In genomic region chr16:6889221-6889620, GRCm38 (mm10) we compare ENCODE assay signal across 11 mouse cellular contexts.
A peak's percentile ranks its signal among the peaks of the same experiment; 100 is the strongest.
DNase-seq lines count a peak whose midpoint lies in the region; ATAC-seq and TF ChIP-seq lines count a peak whose summit lies in the region.
"Had no signal": no experiment of that assay in that cellular context is flagged by ENCODE, and none has a peak within 500 bp of the region (broad histone marks: within the 10 kb centered on the region; RNA-seq: fewer than 3 reads in every experiment).

No protein-coding gene starts in this region.

- TF ChIP-seq CTCF in kidney, adult 2 months (conservative IDR thresholded peaks at IDR 0.05; ENCODE audit: insufficient read depth, insufficient read length, low read depth, low read length), result no peak

- WGBS in kidney, adult 2 months, result 6% methylated on average over 4 of the region's 4 CpGs
- 35% methylated on average over 4 of the region's 4 CpGs for WGBS in lung, embryonic 16.5 days
- WGBS in midbrain, embryonic 10.5 days, result 87% methylated on average over 4 of the region's 4 CpGs

- no peaks in the 10 kb centered on the region for H3K27me3 ChIP-seq in kidney, adult 2 months (replicated peaks; ENCODE audit: control insufficient read depth, insufficient read depth, low read length)
- no peaks in the 10 kb centered on the region for H3K27me3 ChIP-seq in lung, embryonic 16.5 days (ENCODE audit: control insufficient read depth, insufficient read depth, low read depth, low read length)
- H3K27me3 ChIP-seq in midbrain, embryonic 10.5 days (ENCODE audit: low read depth, poor library complexity, severe bottlenecking), result no peaks in the 10 kb centered on the region
- H3K27me3 ChIP-seq: neural tube, embryonic 15.5 days had no signal

- no peak overlapping the region for H3K4me2 ChIP-seq in lung, embryonic 16.5 days (ENCODE audit: low read depth, low read length)
- H3K4me2 ChIP-seq: neural tube, embryonic 15.5 days had no signal

- peak; percentile 69; the same call in 1 of the 2 replicates for ATAC-seq in lung, embryonic 16.5 days (ENCODE audit: low read depth)

- H3K36me3 ChIP-seq in kidney, adult 2 months (ENCODE audit: control insufficient read depth, insufficient read depth, low read length), result no peaks in the 10 kb centered on the region
- H3K36me3 ChIP-seq in lung, embryonic 16.5 days (ENCODE audit: control insufficient read depth, insufficient read depth, low read length), result no peaks in the 10 kb centered on the region
- H3K36me3 ChIP-seq in midbrain, embryonic 10.5 days, result no peaks in the 10 kb centered on the region
- H3K36me3 ChIP-seq: G1E; neural tube, embryonic 15.5 days had no signal

- H3K4me3 ChIP-seq in kidney, adult 2 months (ENCODE audit: insufficient read depth, low read depth, low read length), result no peak overlapping the region
- no peak overlapping the region for H3K4me3 ChIP-seq in lung, embryonic 16.5 days (ENCODE audit: low read length)
- no peak overlapping the region for H3K4me3 ChIP-seq in midbrain, embryonic 10.5 days
- H3K4me3 ChIP-seq: neural tube, embryonic 15.5 days had no signal

- peak; percentile 13 for DNase-seq in kidney, adult 2 months
- DNase-seq in kidney, adult 8-10 months, result no peak
- DNase-seq in Muller cell, postnatal 12 days (ENCODE audit: inconsistent ontology term), result peak; percentile 50
- peak; percentile 7 to 80 for DNase-seq in frontal cortex, adult 2 months (ENCODE audit: extremely low spot score in 1 of 2, low spot score in 1 of 2)
- no peak for DNase-seq in midbrain, embryonic 10.5 days (ENCODE audit: low spot score)
- DNase-seq in cerebellum, postnatal 14 days, result no peak
- no peak for DNase-seq in layer of hippocampus, postnatal 14 days (ENCODE audit: low spot score in 2 of 2)
- DNase-seq: cerebellum, adult 9-10 months had no signal

- no peak for TF ChIP-seq POLR2A in kidney, adult 2 months (IDR thresholded peaks at IDR 0.05; ENCODE audit: low read depth, low read length)

- H3K4me1 ChIP-seq in kidney, adult 2 months (ENCODE audit: control insufficient read depth, insufficient read depth, low read length), result no peaks in the 10 kb centered on the region
- H3K4me1 ChIP-seq in lung, embryonic 16.5 days (replicated peaks; ENCODE audit: control insufficient read depth, insufficient read depth, low read length), result no peaks in the 10 kb centered on the region; the same call in 1 of the 2 replicates
- H3K4me1 ChIP-seq in midbrain, embryonic 10.5 days, result peaks cover 17% of the 10 kb centered on the region

- H3K9me3 ChIP-seq in lung, embryonic 16.5 days (ENCODE audit: control insufficient read depth, low read length), result no peaks in the 10 kb centered on the region
- H3K9me3 ChIP-seq in midbrain, embryonic 10.5 days (replicated peaks), result no peaks in the 10 kb centered on the region
- H3K9me3 ChIP-seq: neural tube, embryonic 15.5 days had no signal

- no peak overlapping the region for H3K9ac ChIP-seq in lung, embryonic 16.5 days (ENCODE audit: low read length)
- H3K9ac ChIP-seq: neural tube, embryonic 15.5 days had no signal

- H3K27ac ChIP-seq in kidney, adult 2 months (ENCODE audit: insufficient read depth, low read depth, low read length), result no peak overlapping the region
- no peak overlapping the region for H3K27ac ChIP-seq in lung, embryonic 16.5 days (ENCODE audit: low read length)
- H3K27ac ChIP-seq in midbrain, embryonic 10.5 days (replicated peaks), result no peak overlapping the region
- H3K27ac ChIP-seq: neural tube, embryonic 15.5 days had no signal

Comparison
In these comparisons a context has a peak if more than half of its experiments do, and no peak if none do; other contexts are left out.
1. DNase-seq: peak in kidney, adult 2 months (single experiment), Muller cell, postnatal 12 days (single experiment) and frontal cortex, adult 2 months (2 of 2); none in kidney, adult 8-10 months (0 of 2), midbrain, embryonic 10.5 days (single experiment), cerebellum, postnatal 14 days (0 of 2) and layer of hippocampus, postnatal 14 days (0 of 2).